Mouse (Mus musculus): ENCODE measurements at regions not wholly inside any gene's neighbourhood (a gene's known extent, or its start where the extent isn't known, plus 50 kb on each side); places are given as distances from the start of the nearest gene placed in this dataset.

- Histone ChIP-seq H3K4me1 (ENCODE audit: control insufficient read depth, insufficient read depth, low read length) (no peaks in the 10 kb centered on the region), H3K27ac (replicated peaks; ENCODE audit: insufficient read depth, low read depth, low read length) (no peak overlapping the region), H3K9ac (ENCODE audit: low read depth, low read length) (no peak overlapping the region), H3K27me3 (ENCODE audit: control insufficient read depth, insufficient read depth, low read length) (no peaks in the 10 kb centered on the region), H3K36me3 (ENCODE audit: control insufficient read depth, insufficient read depth, low read length) (no peaks in the 10 kb centered on the region), H3K4me3 (ENCODE audit: insufficient read depth, low read depth, low read length) (no peak overlapping the region), H3K79me2 (ENCODE audit: control insufficient read depth, insufficient read depth, low read length) (no peaks in the 10 kb centered on the region)
- no peak for DNase-seq (ENCODE audit: extremely low read depth, low read depth, low spot score)
- TF ChIP-seq POLR2A (IDR thresholded peaks at IDR 0.05; ENCODE audit: extremely low read depth, insufficient read depth, low read length) = no peak
- no peak for TF ChIP-seq CTCF (IDR thresholded peaks at IDR 0.05; ENCODE audit: low read depth, low read length)
These were observed 502.5 kb upstream of the Clint1 start for GRCm38 (mm10) chr11:45349331-45349730.

DNA sequence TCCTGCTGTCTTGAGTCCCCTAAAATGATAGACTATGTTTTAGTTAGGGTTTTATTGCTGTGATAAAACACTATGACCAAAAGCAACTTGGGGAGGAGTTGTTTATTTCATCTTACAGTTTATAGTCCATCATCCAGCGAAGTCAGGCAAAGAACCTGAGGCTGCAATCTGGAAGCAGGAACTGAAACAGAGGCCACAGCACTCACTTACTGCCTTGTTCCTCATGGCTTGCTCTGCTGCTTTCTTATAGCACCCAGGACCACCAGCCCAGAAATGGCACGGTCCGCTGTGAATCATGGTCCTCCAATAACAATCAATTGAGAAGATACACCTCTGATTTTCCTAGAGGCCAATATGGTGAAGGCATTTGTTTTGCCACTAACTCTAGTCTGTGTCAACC lies 486.5 kb upstream of the Clint1 start:
- no peaks in the 10 kb centered on the region for H3K79me2 ChIP-seq (ENCODE audit: control insufficient read depth, insufficient read depth, low read length)
- no peak overlapping the region for H3K4me3 ChIP-seq (ENCODE audit: insufficient read depth, low read depth, low read length)
- no peaks in the 10 kb centered on the region for H3K27me3 ChIP-seq (ENCODE audit: control insufficient read depth, insufficient read depth, low read length)
- no peaks in the 10 kb centered on the region for H3K36me3 ChIP-seq (ENCODE audit: control insufficient read depth, insufficient read depth, low read length)
- 89% methylated on average over 3 of the region's 3 CpGs for WGBS
- H3K9ac ChIP-seq (ENCODE audit: low read depth, low read length) = no peak overlapping the region
- TF ChIP-seq POLR2A (IDR thresholded peaks at IDR 0.05; ENCODE audit: extremely low read depth, insufficient read depth, low read length) (no peak), CTCF (IDR thresholded peaks at IDR 0.05; ENCODE audit: low read depth, low read length) (no peak)
- H3K4me1 ChIP-seq (ENCODE audit: control insufficient read depth, insufficient read depth, low read length) = no peaks in the 10 kb centered on the region
- no peak overlapping the region for H3K27ac ChIP-seq (replicated peaks; ENCODE audit: insufficient read depth, low read depth, low read length)
- no peak for DNase-seq (ENCODE audit: extremely low read depth, low read depth, low spot score)

DNA sequence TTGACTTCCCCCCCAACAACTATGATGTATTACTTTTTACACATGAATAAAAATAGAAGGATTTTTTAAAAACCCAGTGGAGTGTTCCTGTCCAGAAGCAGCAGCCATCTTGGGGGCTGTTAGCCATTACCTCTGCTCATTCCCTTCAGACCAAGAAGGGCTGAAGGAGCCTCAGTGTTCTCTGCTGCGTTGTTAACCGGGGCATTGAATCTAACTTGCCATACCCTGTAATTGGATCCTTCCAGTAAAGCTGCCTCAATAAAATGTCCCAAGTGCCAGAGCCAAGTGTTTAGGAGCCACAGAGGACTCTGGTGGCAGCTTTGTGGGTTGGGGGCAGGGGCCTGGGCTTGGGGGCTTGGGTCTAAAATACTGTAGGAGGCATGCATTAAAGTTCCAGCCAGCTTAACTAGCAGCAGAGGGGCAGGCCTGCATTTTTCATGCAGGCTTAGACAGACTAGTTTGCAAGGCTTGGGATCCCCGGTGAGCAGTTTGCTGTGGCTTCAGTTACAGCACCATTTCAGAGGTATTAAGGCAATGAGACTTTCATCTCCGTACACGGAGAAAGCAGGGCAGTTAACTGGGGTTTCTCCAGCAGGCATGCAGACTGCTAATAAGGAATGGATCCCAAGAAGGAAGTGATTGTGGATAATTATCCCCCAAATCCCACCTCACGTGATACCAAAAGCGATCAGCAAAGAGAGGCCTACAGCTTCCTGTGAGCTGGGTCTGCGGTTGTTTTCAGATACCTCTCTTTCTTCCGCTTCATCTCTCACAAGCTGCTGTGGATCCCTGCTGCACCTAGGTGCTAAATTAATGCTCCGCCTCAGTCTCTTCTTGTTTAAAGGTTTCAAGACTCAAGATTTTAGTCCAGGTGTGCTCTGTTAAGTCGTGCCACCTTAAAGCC lies 462.4 kb upstream of the Clint1 start:
- no peak overlapping the region for H3K9ac ChIP-seq (ENCODE audit: low read depth, low read length)
- TF ChIP-seq CTCF (IDR thresholded peaks at IDR 0.05; ENCODE audit: low read depth, low read length) = no peak
- no peak for TF ChIP-seq POLR2A (IDR thresholded peaks at IDR 0.05; ENCODE audit: extremely low read depth, insufficient read depth, low read length)

GRCm38 (mm10) chr11:45396009-45396408 lies 455.8 kb upstream of the Clint1 start:
- WGBS = 63% methylated on average over 3 of the region's 3 CpGs
- no peak for DNase-seq (ENCODE audit: extremely low read depth, low read depth, low spot score)

More for the DNA sequence above, 462.4 kb upstream of the Clint1 start:
- Histone ChIP-seq H3K27ac (replicated peaks; ENCODE audit: insufficient read depth, low read depth, low read length) (no peak overlapping the region), H3K4me1 (ENCODE audit: control insufficient read depth, insufficient read depth, low read length) (no peaks in the 10 kb centered on the region), H3K79me2 (ENCODE audit: control insufficient read depth, insufficient read depth, low read length) (no peaks in the 10 kb centered on the region), H3K4me3 (ENCODE audit: insufficient read depth, low read depth, low read length) (no peak overlapping the region), H3K27me3 (ENCODE audit: control insufficient read depth, insufficient read depth, low read length) (no peaks in the 10 kb centered on the region), H3K36me3 (ENCODE audit: control insufficient read depth, insufficient read depth, low read length) (no peaks in the 10 kb centered on the region)
- DNase-seq (ENCODE audit: extremely low read depth, low read depth, low spot score) = no peak
- WGBS = 80% methylated on average over 11 of the region's 11 CpGs

GRCm38 (mm10) chr11:45398188-45398587 lies 453.7 kb upstream of the Clint1 start:
- DNase-seq (ENCODE audit: extremely low read depth, low read depth, low spot score) = no peak
- WGBS = 79% methylated on average over 6 of the region's 6 CpGs
- TF ChIP-seq POLR2A (IDR thresholded peaks at IDR 0.05; ENCODE audit: extremely low read depth, insufficient read depth, low read length) (no peak), CTCF (IDR thresholded peaks at IDR 0.05; ENCODE audit: low read depth, low read length) (no peak)
- no peaks in the 10 kb centered on the region for H3K4me1 ChIP-seq (ENCODE audit: control insufficient read depth, insufficient read depth, low read length)
- no peak overlapping the region for H3K9ac ChIP-seq (ENCODE audit: low read depth, low read length)
- no peak overlapping the region for H3K4me3 ChIP-seq (ENCODE audit: insufficient read depth, low read depth, low read length)
- no peaks in the 10 kb centered on the region for H3K27me3 ChIP-seq (ENCODE audit: control insufficient read depth, insufficient read depth, low read length)
- no peaks in the 10 kb centered on the region for H3K79me2 ChIP-seq (ENCODE audit: control insufficient read depth, insufficient read depth, low read length)
- no peaks in the 10 kb centered on the region for H3K36me3 ChIP-seq (ENCODE audit: control insufficient read depth, insufficient read depth, low read length)
- H3K27ac ChIP-seq (replicated peaks; ENCODE audit: insufficient read depth, low read depth, low read length) = no peak overlapping the region

More at GRCm38 (mm10) chr11:45396009-45396408, 455.8 kb upstream of the Clint1 start:
- H3K4me1 ChIP-seq (ENCODE audit: control insufficient read depth, insufficient read depth, low read length) = no peaks in the 10 kb centered on the region
- H3K27ac ChIP-seq (replicated peaks; ENCODE audit: insufficient read depth, low read depth, low read length) = no peak overlapping the region
- no peaks in the 10 kb centered on the region for H3K27me3 ChIP-seq (ENCODE audit: control insufficient read depth, insufficient read depth, low read length)
- H3K4me3 ChIP-seq (ENCODE audit: insufficient read depth, low read depth, low read length) = no peak overlapping the region
- H3K9ac ChIP-seq (ENCODE audit: low read depth, low read length) = no peak overlapping the region
- no peaks in the 10 kb centered on the region for H3K36me3 ChIP-seq (ENCODE audit: control insufficient read depth, insufficient read depth, low read length)
- H3K79me2 ChIP-seq (ENCODE audit: control insufficient read depth, insufficient read depth, low read length) = no peaks in the 10 kb centered on the region
- TF ChIP-seq POLR2A (IDR thresholded peaks at IDR 0.05; ENCODE audit: extremely low read depth, insufficient read depth, low read length) (no peak), CTCF (IDR thresholded peaks at IDR 0.05; ENCODE audit: low read depth, low read length) (no peak)
